Mouse (Mus musculus) thymus, postnatal 0 days (tissue): ENCODE measurements at regions not wholly inside any gene's neighbourhood (a gene's known extent, or its start where the extent isn't known, plus 50 kb on each side); places are given as distances from the start of the nearest gene placed in this dataset.
"Not testable (repeated sequence)": the region's sequence is repeated elsewhere in the genome, so short reads cannot be mapped to it uniquely, and the experiment has no call there.

ENCODE experiments used
- DNase-seq: peaks from one replicate; pipeline ENCODE4 v3.0.0-alpha.2; 2015; ENCODE audit warnings: low spot score

- no peak for DNase-seq
These were observed 244.0 kb upstream of the Tusc1 start for GRCm38 (mm10) chr4:93579343-93579742.

DNA sequence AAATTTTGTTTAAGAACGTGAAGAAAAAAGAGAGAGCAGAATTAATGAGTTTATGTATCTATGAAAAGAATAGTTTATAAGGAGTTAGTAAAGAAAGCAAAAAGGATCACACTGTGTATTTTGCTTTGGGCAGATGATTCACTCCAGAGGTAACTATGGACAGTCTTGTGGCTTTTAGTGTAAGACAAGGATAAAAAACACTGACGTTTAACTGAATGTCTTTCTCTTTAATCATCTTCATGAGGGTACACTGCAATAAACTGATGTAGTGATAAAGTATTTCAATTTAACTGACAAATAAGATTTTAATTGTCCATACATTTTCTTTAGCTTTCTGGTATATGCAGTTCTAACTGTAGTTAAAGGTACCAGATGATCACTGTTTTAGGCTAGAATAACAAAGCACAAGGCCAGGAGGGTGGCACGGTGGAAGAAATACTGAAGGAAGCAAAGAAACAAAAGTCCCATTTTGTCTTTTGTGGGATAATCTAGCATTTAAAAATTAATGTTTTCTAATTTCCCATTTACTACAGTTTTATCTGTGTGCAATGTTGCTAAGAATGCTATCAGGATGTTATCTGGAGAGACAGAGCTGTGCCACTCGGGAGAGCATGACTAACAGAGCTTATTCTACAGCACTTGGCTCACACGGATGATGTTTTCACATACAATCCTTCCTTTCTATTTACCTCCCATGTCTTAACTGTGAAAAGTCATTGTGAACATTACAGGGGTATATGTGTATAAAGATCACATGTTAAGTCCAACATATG lies 232.4 kb upstream of the Tusc1 start:
- no peak for DNase-seq

DNA sequence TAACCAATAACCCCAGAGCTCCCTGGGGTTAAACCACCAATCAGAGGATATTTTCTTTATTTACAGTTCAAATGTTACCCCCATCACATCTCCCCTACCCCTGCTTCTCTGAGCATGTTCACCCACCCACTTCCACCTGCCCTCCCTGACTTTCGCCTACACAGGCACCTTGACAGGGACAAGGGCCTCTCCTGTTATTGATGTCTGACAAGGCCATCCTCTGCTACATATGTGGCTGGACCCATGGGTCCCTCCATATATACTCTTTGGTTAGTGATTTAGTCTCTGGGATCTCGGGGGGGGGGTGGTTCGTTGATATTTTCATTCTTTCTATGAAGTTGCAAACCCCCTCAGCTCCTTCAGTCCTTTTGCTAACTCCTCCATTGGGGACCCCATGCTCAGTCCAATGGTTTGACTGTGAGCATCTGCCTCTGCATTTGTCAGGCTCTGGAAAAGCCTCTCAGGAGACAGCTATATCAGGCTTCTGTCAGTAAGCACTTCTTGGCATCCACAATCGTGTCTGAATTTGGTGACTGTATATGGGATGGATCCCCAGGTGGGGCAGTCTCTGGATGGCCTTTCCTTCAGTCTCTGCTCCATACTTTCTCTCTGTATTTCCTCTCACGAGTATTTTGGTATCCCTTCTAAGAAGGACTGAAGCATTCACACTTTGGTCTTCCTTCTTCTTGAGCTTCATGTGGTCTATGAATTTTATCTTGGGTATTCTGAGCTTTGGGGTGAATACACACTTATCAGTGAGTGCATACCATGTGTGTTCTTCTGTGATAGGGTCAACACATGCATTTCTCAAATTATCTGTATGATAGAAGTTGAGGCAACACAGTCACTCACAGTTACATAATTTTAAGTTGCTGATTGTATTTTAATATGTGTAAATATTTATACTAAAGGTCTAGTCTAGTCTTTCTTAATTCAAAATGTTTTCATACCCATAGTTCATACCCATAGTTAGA lies 220.8 kb upstream of the Tusc1 start:
- no peak for DNase-seq

DNA sequence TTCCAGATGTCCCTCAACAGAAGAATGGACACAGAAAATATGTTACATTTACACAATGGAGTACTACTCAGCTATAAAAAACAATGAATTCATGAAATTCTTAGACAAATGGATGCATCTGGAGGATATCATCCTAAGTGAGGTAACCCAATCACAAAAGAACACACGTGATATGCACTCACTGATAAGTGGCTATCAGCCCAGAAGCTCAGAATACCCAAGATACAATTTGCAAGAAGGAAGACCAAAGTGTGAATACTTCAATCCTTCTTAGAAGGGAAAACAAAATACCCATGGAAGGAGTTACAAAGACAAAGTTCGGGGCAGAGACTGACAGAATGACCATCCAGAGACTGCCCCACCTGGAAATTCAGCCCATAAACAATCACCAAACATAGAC lies 219.9 kb upstream of the Tusc1 start:
- not testable (repeated sequence) for DNase-seq

DNA sequence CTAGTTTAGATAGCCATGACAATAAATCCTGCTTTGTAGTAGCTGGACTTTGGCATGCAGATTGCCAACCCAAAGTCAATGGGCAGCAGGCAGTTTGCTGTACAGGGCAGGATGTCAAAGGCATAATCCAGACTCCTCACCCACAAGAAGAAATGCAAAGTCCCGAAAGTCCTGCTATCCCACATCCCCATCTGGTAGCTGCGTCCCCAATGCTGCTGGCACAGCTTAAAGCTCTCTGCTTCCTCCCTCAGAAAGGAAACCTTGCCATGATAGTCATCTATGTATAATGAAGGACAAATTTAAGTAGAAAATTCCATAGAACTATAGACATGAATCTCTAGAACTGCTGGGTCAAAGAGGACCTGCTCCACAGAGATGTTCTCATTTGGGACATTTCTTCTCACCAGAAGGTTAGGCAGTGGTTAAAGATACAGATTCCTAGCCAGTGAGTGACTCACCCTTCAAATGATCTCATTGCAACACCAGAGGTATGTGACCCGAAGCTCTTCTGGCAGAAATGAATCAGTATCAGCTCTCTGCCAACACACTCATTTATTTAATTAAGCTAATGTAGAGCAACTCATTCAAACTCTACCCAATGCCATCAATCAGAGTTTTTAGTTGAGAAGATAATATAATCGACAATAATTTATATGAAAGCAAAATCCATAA lies 217.3 kb upstream of the Tusc1 start:
- no peak for DNase-seq

DNA sequence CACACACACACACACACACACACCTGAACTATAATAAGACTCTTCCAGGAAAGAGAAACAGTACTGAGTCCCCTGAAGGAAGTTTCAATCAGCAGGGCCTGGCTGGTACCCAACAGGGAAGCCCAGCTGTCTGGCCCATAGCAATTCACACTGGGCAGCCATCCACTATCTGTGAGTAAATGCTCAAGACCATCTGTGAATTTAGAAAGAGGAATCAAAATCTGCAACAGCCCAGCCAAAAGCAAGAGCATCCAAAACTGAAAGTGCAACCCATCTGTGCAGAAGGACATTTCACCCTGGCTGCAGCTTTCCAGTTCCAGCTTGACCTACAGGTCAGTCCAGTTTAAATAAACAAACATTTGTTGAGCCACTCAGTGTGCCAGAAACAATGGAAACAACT lies 215.8 kb upstream of the Tusc1 start:
- no peak for DNase-seq

DNA sequence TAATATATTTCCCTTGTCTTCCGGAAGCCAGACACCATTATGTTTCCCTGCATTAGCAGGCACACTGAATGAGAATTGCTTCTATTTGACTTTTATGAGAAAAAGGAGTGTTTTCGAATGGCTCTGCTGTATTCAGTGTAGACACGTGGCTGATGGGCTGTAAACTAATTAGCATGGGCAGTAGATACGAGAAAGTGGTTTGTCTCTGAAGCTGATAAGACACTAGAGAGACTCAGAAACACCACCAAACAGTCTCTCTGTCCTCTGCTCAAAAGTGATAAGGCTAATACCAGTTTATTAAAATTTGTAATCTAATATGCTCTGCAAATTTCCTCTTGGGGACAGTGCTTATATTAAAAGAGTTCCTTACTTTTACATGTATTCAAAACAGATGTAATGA lies 205.3 kb upstream of the Tusc1 start:
- no peak for DNase-seq

GRCm38 (mm10) chr4:93527382-93527781 lies 192.1 kb upstream of the Tusc1 start:
- no peak for DNase-seq

- peak; percentile 8 for DNase-seq
These were observed 185.3 kb upstream of the Tusc1 start for GRCm38 (mm10) chr4:93520454-93521100.

GRCm38 (mm10) chr4:93518925-93519324 lies 183.6 kb upstream of the Tusc1 start:
- DNase-seq, result no peak

GRCm38 (mm10) chr4:93510771-93511170 lies 175.5 kb upstream of the Tusc1 start:
- no peak for DNase-seq

GRCm38 (mm10) chr4:93496871-93497270 lies 161.6 kb upstream of the Tusc1 start:
- no peak for DNase-seq

- DNase-seq, result no peak
These were observed 159.0 kb upstream of the Tusc1 start for GRCm38 (mm10) chr4:93494319-93494718.

- DNase-seq, result no peak
These were observed 158.6 kb upstream of the Tusc1 start for GRCm38 (mm10) chr4:93493905-93494304.

- DNase-seq, result no peak
These were observed 158.0 kb upstream of the Tusc1 start for GRCm38 (mm10) chr4:93493326-93493725.

GRCm38 (mm10) chr4:93488570-93488969 lies 153.3 kb upstream of the Tusc1 start:
- no peak for DNase-seq

GRCm38 (mm10) chr4:93486455-93486854 lies 151.1 kb upstream of the Tusc1 start:
- DNase-seq, result no peak

DNA sequence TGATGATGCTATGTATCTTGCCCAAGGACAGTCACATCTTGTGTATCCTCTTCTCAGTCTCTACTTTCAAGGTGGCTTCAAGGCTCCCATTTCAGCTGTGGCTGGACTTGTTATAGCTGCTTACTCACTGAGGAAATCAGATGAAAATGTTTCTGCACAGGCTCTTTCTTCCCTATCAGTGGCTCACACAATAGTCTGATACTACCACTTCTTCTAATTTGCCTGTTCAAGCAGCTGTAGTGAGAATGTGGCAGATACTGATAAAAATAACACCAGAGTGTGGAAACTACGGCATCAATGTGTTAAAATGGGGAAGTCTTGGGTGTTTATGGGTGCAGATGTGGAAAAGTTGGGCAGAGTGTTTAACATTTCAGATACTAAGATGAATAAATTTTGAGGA lies 145.9 kb upstream of the Tusc1 start:
- DNase-seq, result no peak

GRCm38 (mm10) chr4:93477189-93477767 lies 142.0 kb upstream of the Tusc1 start:
- DNase-seq, result no peak

DNA sequence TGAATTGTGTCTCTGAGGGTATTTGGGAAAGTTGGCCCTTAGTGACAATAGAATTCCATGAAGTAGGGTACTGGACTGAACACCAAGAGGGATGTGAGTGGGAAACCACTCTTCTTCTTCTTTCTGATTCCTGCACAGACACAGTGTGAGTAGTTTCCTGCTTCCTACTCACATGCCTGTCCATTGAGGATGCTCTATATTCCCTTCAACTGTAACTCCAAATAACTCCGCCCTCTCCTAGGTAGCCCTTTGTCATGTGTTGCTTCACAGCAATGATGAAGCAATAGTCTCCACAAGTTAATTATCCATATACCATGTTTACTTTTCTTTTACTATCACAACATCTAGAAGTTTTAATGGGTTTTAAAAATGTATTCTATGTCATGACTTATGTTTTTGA lies 132.7 kb upstream of the Tusc1 start:
- DNase-seq, result no peak

DNA sequence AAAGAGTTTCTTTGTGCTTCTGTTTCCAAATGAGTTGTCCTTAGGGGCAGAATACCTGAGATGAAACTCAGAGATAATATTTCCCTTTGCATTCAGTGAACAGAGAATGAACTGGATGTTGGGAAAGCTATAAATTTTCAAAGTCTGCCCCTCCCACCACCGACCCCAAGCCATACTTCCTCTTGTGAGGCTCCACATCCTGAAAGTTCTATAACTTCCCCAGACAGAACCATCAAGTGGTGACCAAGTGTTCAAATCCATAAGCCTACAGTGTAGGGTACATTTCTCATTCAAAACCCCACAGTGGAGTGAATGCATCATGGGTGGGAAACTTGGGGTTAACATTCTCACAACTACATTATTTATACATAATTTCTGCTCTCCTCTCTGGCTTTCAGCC lies 132.1 kb upstream of the Tusc1 start:
- DNase-seq, result no peak
